Mouse (Mus musculus) gastrocnemius, postnatal 25 days (tissue): ENCODE measurements around the gene 1700012B09Rik. TPM values are rescaled to one million over a fixed set of nuclear protein-coding genes. Genes with fewer than 3 reads are reported as not detected.

ENCODE experiments used
- DNase-seq: peaks from one replicate; pipeline ENCODE4 v3.0.0; 2022
- total RNA-seq, 2 experiments: library from RNA; stranded (reverse); gene quantifications; 1 replicate in 1 of 2; 2 replicates in 1 of 2; pipeline ENCODE4 v1.2.3; 2021

1700012B09Rik gene
- total RNA-seq, 2 experiments from 2014 or later, result not detected

GRCm38 (mm10) chr9:14730941-14731541 is 39.8 kb downstream of the 1700012B09Rik start:
- DNase-seq, result no peak

- DNase-seq, result no peak
Observed at GRCm38 (mm10) chr9:14728365-14728764, 42.5 kb downstream of the 1700012B09Rik start.

GRCm38 (mm10) chr9:14726629-14727028 is 44.2 kb downstream of the 1700012B09Rik start:
- DNase-seq, result no peak

GRCm38 (mm10) chr9:14726005-14726404 is 44.8 kb downstream of the 1700012B09Rik start:
- DNase-seq, result no peak

GRCm38 (mm10) chr9:14724755-14725420 is 45.9 kb downstream of the 1700012B09Rik start:
- DNase-seq, result no peak

- DNase-seq, result no peak
Observed at GRCm38 (mm10) chr9:14721610-14722009, 49.2 kb downstream of the 1700012B09Rik start.

- no peak for DNase-seq
Observed at GRCm38 (mm10) chr9:14720384-14720783, 50.4 kb downstream of the 1700012B09Rik start.

- no peak for DNase-seq
Observed at GRCm38 (mm10) chr9:14718332-14718691, 52.5 kb downstream of the 1700012B09Rik start.

- no peak for DNase-seq
Observed at GRCm38 (mm10) chr9:14717689-14718331, 53.0 kb downstream of the 1700012B09Rik start.

GRCm38 (mm10) chr9:14715258-14715657 is 55.6 kb downstream of the 1700012B09Rik start:
- no peak for DNase-seq

GRCm38 (mm10) chr9:14710910-14711309 is 59.9 kb downstream of the 1700012B09Rik start:
- DNase-seq, result no peak

Other genes starting within 250 kb of the 1700012B09Rik start
- gene Amotl1, start 126.0 kb downstream of the 1700012B09Rik start, total RNA-seq, result 100 to 1,000 TPM; 221 to 341 TPM
- not detected for gene Piwil4, start 30.3 kb downstream of the 1700012B09Rik start, total RNA-seq
- gene Fut4, start 18.6 kb downstream of the 1700012B09Rik start, total RNA-seq, result under 1 TPM; 0.15 to 0.35 TPM
- 1 to 10 TPM; 7.4 to 8.8 TPM for gene Mre11a, start 13.6 kb upstream of the 1700012B09Rik start, total RNA-seq
- gene Ankrd49, start 13.8 kb upstream of the 1700012B09Rik start, total RNA-seq, result 1 to 10 TPM; 6.0 to 8.5 TPM
- gene Gpr83, start 89.2 kb upstream of the 1700012B09Rik start, total RNA-seq, result not detected
- gene Izumo1r, start 132.9 kb upstream of the 1700012B09Rik start, total RNA-seq, result not detected